21 mouse cellular contexts compared by ENCODE assay signal in genomic region chr1:106631869-106632463, GRCm38 (mm10).
"Had no signal": no experiment of that assay in that cellular context is flagged by ENCODE, and none has a peak within 500 bp of the region (broad histone marks: within the 10 kb centered on the region; RNA-seq: fewer than 3 reads in every experiment).

No protein-coding gene starts in this region.

- H3K9ac ChIP-seq: hindbrain, embryonic 13.5 days; hindbrain, embryonic 15.5 days; limb, embryonic 13.5 days; limb, embryonic 15.5 days; liver, embryonic 12.5 days; liver, embryonic 14.5 days had no signal

- H3K4me2 ChIP-seq: heart, embryonic 11.5 days; hindbrain, embryonic 13.5 days; hindbrain, embryonic 15.5 days; limb, embryonic 13.5 days; limb, embryonic 15.5 days; liver, embryonic 12.5 days had no signal

- ATAC-seq: hindbrain, postnatal 0 days; intestine, embryonic 16.5 days; liver, embryonic 12.5 days had no signal

- H3K27me3 ChIP-seq: hindbrain, embryonic 13.5 days; hindbrain, embryonic 15.5 days; limb, embryonic 13.5 days; limb, embryonic 15.5 days; liver, embryonic 12.5 days had no signal

- DNase-seq: gastrocnemius, postnatal 14 days; gastrocnemius, postnatal 36 days; heart, adult 11 months; heart, postnatal 36 days; kidney, adult 11 months; kidney, adult 2 months; kidney, adult 9 months; kidney, postnatal 10 days; kidney, postnatal 36 days; layer of hippocampus, adult 9-11 months; layer of hippocampus, postnatal 36 days; left cerebral cortex, postnatal 4 days had no signal

- H3K4me3 ChIP-seq: hindbrain, embryonic 13.5 days; hindbrain, embryonic 15.5 days; limb, embryonic 13.5 days; limb, embryonic 15.5 days; liver, embryonic 12.5 days had no signal

- H3K36me3 ChIP-seq: hindbrain, embryonic 13.5 days; hindbrain, embryonic 15.5 days; limb, embryonic 13.5 days; limb, embryonic 15.5 days; liver, embryonic 12.5 days had no signal

- H3K9me3 ChIP-seq: hindbrain, embryonic 13.5 days; hindbrain, embryonic 15.5 days; limb, embryonic 13.5 days; limb, embryonic 15.5 days; liver, embryonic 12.5 days had no signal

- H3K27ac ChIP-seq: hindbrain, embryonic 13.5 days; hindbrain, embryonic 15.5 days; hindbrain, postnatal 0 days; limb, embryonic 13.5 days; limb, embryonic 15.5 days; liver, embryonic 12.5 days; liver, embryonic 14.5 days had no signal
